Mouse (Mus musculus) bone marrow macrophage, adult 2 months (primary cell): ENCODE results near the gene Phactr1. TPM values are rescaled to one million over a fixed set of nuclear protein-coding genes. Genes with fewer than 3 reads are reported as not detected.

ENCODE experiments used
- H3K27ac ChIP-seq: 2 replicates; pipeline ENCODE4 v1.5.1; 2012; ENCODE audit warnings: low read depth, low read length; ENCODE audit not compliant: insufficient read depth
- H3K4me1 ChIP-seq: 2 replicates; pipeline ENCODE4 v1.6.1; 2012; ENCODE audit warnings: low read length; ENCODE audit not compliant: control insufficient read depth, insufficient read depth
- H3K4me3 ChIP-seq: 2 replicates; pipeline ENCODE4 v1.5.1; 2012; ENCODE audit warnings: mild to moderate bottlenecking, low read length, moderate library complexity; ENCODE audit not compliant: insufficient read depth
- CTCF ChIP-seq: IDR thresholded peaks from 2 replicates; pipeline ENCODE4 v1.5.1; 2012; ENCODE audit warnings: low read depth, mild to moderate bottlenecking, low read length, moderate library complexity
- POLR2A ChIP-seq: IDR thresholded peaks from 2 replicates; pipeline ENCODE4 v1.6.1; 2012; ENCODE audit warnings: mild to moderate bottlenecking, low read depth, low read length, borderline replicate concordance
- polyA plus RNA-seq: library from polyadenylated mRNA; stranded (reverse); fragments of >200 nt; gene quantifications from 2 replicates; pipeline ENCODE4 v1.2.4, GENCODE M21; 2012; ENCODE audit not compliant: missing spikeins, insufficient read depth, insufficient read length

Phactr1 gene
- polyA plus RNA-seq, 1 experiment: 3.4 TPM

DNA sequence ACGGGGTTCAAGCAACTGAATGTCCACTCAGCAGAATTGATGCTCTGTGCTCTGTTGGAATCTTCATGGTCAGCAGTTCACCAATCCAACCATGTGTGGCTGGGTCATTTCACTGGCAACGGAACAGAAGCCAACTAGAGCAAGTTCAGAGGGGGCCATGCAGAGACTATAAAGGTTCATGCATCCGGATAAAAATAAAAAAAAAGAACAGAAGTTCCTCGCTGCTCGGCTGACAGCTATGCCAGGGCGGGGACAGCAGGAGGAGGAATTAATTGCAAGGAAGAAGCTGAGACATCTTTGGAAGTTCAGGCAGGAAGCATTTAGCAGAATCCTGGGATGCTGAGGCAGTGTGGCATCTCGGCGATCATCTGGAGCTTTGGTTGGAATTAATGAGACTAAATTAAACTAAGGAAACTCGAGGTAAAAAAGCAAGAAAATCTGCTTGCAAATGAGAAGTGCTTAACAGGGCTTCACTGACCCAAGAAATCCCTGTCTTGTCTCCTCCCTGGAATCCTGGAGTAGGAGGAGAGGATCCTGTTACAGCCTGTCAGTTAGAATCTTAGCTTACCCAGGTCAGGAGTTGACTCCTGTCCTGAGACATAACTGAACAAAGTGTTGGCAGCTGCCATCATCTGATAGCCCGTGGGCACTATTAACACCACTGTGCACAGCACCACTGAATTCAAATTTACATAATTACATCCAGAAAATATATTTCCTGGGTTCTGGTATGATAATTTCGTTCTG is 77.4 kb downstream of the Phactr1 start:
- no peak overlapping the region for H3K4me3 ChIP-seq
- no peak for TF ChIP-seq CTCF
- no peak for TF ChIP-seq POLR2A
- no peaks in the 10 kb centered on the region for H3K4me1 ChIP-seq
- H3K27ac ChIP-seq: no peak overlapping the region

DNA sequence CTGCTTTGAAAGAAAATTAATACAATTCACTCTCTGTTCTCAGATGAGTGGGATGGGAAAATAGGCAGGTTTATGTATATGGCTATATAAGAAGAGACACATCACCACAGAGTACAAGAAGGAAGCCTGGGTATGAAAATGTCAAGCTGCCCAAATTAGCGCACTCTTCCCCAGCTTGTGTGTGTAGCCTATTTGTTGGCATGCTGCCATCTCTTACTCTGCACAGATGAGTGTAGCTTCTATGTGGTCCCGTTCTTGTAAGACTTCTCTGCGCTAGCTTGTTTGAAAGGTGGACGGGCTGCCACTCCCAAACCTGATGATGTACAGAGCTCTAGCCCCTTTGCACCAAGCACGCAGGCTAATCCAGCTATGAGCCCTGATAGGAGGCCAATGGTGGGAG is 78.7 kb downstream of the Phactr1 start:
- Histone ChIP-seq H3K4me1 (no peaks in the 10 kb centered on the region), H3K27ac (no peak overlapping the region), H3K4me3 (no peak overlapping the region)
- TF ChIP-seq CTCF: no peak
- TF ChIP-seq POLR2A: no peak

DNA sequence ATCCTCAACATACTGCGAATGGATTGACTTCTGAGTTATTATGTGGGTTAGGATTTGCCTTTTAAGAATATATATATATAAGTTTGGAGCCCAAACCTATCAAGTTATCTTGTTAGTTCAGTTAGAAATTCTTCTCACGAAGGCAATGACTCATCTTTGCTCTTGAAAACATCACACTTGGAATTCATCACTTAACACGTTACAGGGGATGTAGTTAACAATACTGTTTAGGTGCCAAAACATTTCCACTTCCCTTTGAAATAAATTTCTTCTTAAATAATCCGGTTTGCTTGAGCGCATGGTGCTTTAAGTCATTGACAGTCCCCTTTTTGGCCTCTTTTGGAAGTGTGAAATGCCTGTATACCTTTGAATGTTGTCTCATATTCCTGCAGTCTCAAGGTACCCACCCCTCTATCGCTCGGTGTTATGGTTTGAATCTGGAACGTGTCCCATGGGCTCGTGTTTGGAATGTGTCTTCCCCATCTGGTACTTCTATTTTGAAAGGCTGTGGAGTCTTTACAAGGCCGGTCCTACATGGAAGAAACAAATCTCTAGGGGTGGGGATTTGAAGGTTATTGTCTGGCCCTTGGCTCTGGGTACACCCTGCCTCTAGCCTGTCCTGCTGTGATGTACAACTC is 80.6 kb downstream of the Phactr1 start:
- H3K27ac ChIP-seq: no peak overlapping the region
- TF ChIP-seq POLR2A (no peak), CTCF (no peak)
- H3K4me1 ChIP-seq: no peaks in the 10 kb centered on the region
- H3K4me3 ChIP-seq: no peak overlapping the region

DNA sequence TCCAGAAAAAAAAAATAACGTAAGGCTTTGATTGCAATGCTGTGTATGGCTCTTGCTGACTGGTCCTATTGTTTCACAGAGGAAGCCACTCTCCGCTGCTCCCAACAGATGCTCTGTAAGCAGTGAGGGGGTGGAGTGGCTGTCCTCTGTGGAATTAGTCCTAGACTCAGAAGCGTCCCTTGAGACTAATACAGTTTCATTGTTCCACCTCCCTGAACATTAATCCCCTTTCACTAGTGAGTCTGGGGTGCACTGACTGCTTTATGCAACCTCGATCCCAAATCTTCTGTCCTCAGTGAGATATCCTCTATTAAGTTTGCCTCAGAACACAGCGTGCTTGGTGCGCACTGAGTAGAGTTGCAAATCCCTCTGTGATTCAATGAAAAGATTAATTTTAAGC is 91.9 kb downstream of the Phactr1 start:
- H3K4me1 ChIP-seq: no peaks in the 10 kb centered on the region
- no peak overlapping the region for H3K27ac ChIP-seq
- no peak for TF ChIP-seq CTCF
- no peak for TF ChIP-seq POLR2A
- H3K4me3 ChIP-seq: no peak overlapping the region

DNA sequence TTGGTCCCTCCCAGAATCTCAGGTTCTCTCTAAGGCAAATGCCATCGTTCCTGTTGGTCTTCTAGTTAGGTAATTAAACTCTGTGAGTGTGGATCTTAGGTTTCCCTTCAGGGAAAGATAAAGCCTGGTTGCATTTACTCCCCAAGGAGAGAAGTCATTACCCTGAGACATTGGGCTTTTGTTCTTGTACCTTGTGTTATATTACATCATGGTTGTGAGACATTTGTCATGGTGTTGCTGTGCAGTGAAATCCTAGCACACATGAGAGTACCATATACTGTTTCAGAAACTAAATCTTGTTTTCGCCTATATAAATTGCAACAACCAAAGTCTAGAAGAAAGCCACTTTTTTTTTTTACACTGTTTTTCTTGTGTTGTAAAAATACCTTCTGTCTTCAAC is 93.6 kb downstream of the Phactr1 start:
- H3K4me1 ChIP-seq: no peaks in the 10 kb centered on the region
- no peak overlapping the region for H3K4me3 ChIP-seq
- TF ChIP-seq POLR2A: no peak
- TF ChIP-seq CTCF: no peak
- H3K27ac ChIP-seq: no peak overlapping the region

DNA sequence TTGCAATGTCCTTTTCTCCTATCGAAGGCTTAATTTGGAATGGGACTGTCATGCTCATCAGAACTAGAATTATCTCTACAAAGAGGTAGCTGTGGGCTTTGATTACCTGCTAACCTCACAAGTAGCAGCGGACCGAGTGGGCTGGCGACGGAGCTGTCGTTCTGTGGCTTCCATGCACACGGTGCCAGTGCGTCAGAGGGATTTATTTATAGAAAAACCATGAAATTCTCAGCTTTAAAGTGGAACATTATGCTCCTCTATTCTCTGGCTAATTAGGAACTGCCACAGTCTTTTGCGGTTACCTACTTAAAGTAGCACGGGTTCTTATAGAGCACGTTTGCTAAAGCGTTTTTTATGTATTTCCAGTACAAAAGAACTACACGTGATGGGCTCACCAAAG is 101.7 kb downstream of the Phactr1 start:
- Histone ChIP-seq H3K4me3 (no peak overlapping the region), H3K4me1 (no peaks in the 10 kb centered on the region), H3K27ac (no peak overlapping the region)
- TF ChIP-seq POLR2A (no peak), CTCF (no peak)

DNA sequence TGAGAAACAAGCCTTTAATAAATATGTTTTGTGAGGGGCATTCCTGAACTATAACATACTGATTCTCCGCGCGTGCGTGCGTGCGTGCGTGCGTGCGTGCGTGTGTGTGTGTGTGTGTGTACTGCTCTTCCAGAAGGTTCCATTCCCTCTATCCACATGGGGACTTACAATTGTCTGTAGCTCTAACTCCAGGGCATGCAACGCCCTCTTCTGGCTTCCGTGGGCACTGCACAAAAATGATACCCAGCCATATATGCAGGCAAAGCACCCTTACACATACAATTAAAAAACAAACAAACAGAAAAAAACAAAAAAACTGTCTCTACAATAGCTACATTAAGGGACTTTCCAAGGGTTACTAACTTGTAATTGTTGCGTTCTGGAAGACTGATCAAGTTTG is 108.8 kb downstream of the Phactr1 start:
- TF ChIP-seq POLR2A (no peak), CTCF (no peak)
- Histone ChIP-seq H3K4me1 (no peaks in the 10 kb centered on the region), H3K27ac (no peak overlapping the region), H3K4me3 (no peak overlapping the region)

DNA sequence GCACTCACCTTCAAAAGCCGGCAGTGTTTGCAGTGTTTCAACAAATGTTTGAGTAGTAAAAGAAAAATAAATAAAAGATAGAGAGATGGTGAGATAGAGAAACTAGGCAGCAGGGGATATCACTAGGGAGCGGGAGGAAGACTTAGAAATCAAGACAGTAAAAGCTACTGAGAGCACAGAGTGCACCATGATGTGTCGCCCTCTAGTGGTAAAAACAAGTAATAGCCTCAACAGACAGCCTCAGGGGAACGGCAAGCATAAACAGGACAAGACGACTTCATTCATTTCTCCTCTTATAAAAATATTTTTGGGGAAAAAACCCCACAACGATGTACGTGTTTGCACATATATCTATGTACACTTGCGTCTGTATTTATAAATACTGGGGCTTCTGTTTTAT is 111.9 kb downstream of the Phactr1 start:
- Histone ChIP-seq H3K27ac (no peak overlapping the region), H3K4me1 (no peaks in the 10 kb centered on the region), H3K4me3 (no peak overlapping the region)
- TF ChIP-seq POLR2A (no peak), CTCF (no peak)

DNA sequence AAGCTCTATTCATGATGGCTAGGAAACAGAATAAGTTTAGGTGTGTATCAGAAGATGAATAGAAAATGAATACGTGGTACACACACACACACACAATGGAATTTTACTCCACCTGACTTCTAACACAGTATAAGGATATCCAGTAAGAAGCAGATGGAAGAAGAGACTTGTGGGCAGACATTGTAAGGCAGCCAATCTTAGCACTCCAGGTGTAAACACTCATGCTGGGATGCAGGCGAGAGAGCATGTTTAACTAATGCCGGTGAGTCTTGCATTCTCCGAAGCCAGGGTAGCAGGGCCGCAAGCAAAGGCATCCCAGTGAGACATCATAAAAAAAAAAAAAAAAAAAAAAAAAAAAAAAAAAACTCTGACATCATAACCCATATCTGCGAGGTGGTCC is 120.1 kb downstream of the Phactr1 start:
- no peak overlapping the region for H3K4me3 ChIP-seq
- TF ChIP-seq CTCF (no peak), POLR2A (no peak)

DNA sequence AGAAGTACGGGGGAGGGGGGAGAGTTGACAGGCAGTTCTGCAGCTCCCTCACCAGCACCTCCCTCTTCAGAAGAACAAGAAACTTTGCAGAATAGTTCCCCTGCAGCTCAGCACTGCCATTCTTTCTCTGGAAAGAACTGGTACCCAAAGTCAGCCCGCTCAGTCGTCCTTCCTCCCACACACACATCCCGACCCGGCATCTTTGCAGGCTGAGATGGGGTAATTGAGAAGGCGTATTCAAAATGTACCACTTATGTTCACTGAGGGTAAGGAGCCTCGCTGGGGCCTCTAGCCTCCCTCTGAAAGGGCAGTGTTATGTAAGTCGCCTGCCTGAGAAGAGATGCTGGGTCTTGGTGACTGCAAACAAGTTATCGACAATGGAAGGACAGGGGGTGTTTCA is 123.9 kb downstream of the Phactr1 start:
- no peak overlapping the region for H3K27ac ChIP-seq
- TF ChIP-seq CTCF: no peak
- H3K4me3 ChIP-seq: no peak overlapping the region
- H3K4me1 ChIP-seq: no peaks in the 10 kb centered on the region

More for the DNA sequence above, 120.1 kb downstream of the Phactr1 start:
- no peaks in the 10 kb centered on the region for H3K4me1 ChIP-seq
- no peak overlapping the region for H3K27ac ChIP-seq

DNA sequence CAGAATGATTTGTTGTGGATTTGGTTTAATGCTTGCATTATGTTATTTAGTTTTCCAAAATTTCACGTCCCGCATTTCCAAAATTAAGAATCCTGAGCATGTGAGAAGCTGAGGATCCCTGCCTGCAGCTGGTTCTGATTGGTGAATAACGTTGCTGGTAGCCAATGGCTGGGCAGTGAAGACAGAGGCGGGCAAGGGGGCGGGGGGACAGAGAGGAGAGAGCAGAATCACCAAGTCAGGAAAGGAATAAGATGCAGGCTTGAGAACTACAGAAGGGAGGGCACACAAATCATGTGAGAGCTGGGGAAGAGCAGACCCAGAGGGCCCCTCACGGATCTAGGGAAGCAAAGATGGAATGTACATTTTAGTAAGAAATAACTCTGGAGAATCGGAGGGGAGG is 132.3 kb downstream of the Phactr1 start:
- H3K27ac ChIP-seq: no peak overlapping the region

More for the DNA sequence above, 132.3 kb downstream of the Phactr1 start:
- Histone ChIP-seq H3K4me1 (no peaks in the 10 kb centered on the region), H3K4me3 (no peak overlapping the region)
- TF ChIP-seq POLR2A (no peak), CTCF (no peak)
